Mouse (Mus musculus) left cerebral cortex, postnatal 10 days (tissue): ENCODE data around the gene Gm20715. TPM values are rescaled to one million over a fixed set of nuclear protein-coding genes. Genes with fewer than 3 reads are reported as not detected.
"Not testable (repeated sequence)": the region's sequence is repeated elsewhere in the genome, so short reads cannot be mapped to it uniquely, and the experiment has no call there.

Experiments
- DNase-seq, 2 experiments: peaks; one replicate each; pipeline ENCODE4 v3.0.0; 2021 to 2022; ENCODE audit warnings: low spot score in 2 of 2, mixed read lengths in 1 of 2; ENCODE audit errors: extremely low spot score in 1 of 2
- intact Hi-C: fragments of 180-260 bp; cut with DNase I; formaldehyde crosslinking; loops from one replicate; pipeline ENCODE4 v1.15.1; 2025
- total RNA-seq, 2 experiments: library from RNA; stranded (reverse); gene quantifications; 2 replicates each; pipeline ENCODE4 v1.2.3; 2021

The Gm20715 gene
- under 1 TPM; 0.28 to 0.34 TPM for total RNA-seq

DNA sequence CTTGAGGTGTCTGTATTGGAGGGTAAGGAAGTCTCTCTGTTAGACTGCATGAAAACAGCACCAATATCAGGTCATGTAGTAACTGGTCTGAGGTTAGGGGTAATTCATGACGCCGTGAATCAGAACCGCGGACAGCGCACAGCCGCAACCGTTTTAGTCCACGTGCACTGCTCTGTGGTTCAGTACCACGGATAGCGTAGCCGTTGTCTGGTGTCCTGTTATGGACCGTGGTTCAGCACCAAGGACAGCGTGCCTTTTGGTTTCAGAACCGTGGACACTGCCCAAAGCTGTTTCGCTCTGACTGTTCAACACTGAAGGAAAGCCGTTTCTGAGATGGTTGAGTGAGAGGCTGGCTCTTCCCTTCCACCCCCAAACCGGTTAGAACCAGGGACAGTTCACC is at the start of gene Gm20715:
Gene Gm20715, plus strand, starts transcription at position 235 of the 400 bp plus-strand sequence.
- DNase-seq = peak; percentile 72 to 93
- intact Hi-C loops = no loop called here

DNA sequence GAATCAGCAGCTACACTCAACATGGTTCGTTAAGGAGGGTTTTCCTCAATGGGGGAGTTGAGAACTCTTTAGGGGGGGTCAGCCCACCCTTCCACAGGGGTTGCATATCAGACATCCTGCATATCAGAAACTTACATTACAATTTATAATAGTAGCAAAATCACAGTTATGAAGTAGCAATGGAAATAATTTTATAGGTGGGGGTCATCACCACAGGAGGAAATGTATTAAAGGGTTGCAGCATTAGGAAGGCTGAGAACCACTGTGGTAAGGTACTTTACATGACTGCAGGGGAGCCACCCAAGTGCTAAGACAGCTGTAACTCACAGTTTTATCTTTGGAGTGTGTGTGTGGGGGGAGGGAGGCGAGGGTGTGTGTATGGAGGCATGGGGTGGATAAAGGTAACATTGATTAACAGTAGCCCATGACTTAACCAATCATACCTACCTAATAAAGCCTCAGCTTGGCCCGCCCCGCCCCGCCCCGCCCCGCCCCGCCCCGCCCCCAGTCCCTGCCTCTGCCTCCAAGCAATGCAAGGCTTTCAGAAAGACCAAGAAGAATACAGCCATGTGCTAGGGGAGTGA is 49.5 kb upstream of the Gm20715 start:
- DNase-seq = no peak
- intact Hi-C loops = loop anchor here (5.0 kb wide), 1 partner anchor 577 kb away; no protein-coding TSS in a partner anchor

GRCm38 (mm10) chr7:6361756-6362155 is 48.3 kb upstream of the Gm20715 start:
- DNase-seq = no peak
- intact Hi-C loops = loop anchor here (5.0 kb wide), 1 partner anchor 576 kb away; no protein-coding TSS in a partner anchor

GRCm38 (mm10) chr7:6362268-6363046 is 47.6 kb upstream of the Gm20715 start:
- intact Hi-C loops = loop anchor here (5.0 kb wide), 1 partner anchor 575 kb away; no protein-coding TSS in a partner anchor
- DNase-seq = peak; percentile 98 to 99

DNA sequence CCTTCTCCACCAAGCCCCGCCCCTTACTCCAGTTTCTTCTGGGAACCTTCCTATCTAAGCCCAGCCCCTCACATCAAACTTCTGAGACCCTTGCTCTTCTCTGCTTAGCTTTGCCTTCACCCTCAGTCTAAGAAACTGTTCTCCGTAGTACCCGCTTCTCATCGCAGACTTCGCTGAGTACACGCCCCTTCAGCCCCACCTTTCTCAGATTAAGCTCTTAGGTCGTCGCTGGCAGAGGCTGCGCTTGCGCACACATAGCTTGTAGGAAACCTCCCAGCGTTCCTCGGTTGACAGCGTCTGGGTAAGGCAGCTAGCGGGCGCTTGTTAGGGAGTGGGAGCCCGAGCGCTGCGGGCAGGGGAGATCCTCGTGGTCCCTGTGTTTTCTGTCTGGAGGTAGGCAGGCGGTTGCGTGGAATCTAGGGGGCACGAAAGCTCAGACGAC is 47.0 kb upstream of the Gm20715 start, which contains the start of gene Zfp78:
Gene Zfp78, plus strand, starts transcription at position 234 of the 442 bp plus-strand sequence.
- intact Hi-C loops = loop anchor here (5.0 kb wide), 1 partner anchor 574 kb away; no protein-coding TSS in a partner anchor
- DNase-seq = peak; percentile 80 to 90

DNA sequence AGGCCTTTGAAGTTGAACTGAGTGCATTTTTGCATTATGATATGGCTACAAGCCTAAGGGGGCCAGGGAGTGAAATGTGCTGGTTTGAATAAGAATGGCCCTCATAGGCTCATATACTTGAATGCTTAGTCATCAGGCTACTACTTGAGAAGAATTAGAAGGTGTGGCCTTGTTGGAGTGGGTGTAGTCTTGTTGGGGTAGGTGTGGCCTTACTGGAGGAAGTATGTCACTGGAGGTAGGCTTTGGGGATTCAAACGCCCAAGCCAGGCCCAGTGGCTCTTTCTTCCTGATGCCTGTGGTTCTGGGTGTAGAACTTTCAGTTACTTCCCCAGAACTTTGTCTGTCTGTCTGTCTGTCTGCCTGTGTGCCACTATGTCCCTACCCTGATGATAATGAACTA is 45.3 kb upstream of the Gm20715 start:
- intact Hi-C loops = loop anchor here (5.0 kb wide), 1 partner anchor 573 kb away; no protein-coding TSS in a partner anchor
- DNase-seq = no peak

GRCm38 (mm10) chr7:6367185-6367584 is 42.9 kb upstream of the Gm20715 start:
- DNase-seq = no peak
- intact Hi-C loops = no loop called here

- DNase-seq, intact Hi-C loops: not testable (repeated sequence)
Measured at GRCm38 (mm10) chr7:6368146-6368545, 41.9 kb upstream of the Gm20715 start.

GRCm38 (mm10) chr7:6369460-6369859 is 40.6 kb upstream of the Gm20715 start:
- intact Hi-C loops = no loop called here
- DNase-seq = no peak

DNA sequence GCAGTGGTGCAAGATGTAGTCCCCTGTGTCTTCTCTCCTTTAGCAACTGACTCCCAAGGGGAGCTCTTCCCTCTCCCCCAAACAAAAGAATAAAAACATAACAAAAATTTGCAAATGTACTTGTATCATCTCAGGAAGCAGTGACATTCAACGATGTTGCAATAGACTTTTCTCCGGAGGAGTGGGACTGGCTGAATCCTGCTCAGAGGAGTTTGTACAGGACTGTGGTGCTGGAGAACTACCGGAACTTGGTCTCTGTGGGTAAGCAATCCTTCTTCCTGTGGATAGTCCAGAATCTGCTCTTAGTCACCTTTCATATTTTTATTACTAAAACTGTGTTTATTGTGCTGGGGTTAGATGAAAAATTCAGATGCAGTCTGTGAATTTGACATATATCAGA is 37.1 kb upstream of the Gm20715 start:
- DNase-seq = no peak
- intact Hi-C loops = no loop called here

- intact Hi-C loops = no loop called here
- DNase-seq = peak in 1 of 2 experiments; percentile 24
Measured at GRCm38 (mm10) chr7:6378441-6378840, 31.6 kb upstream of the Gm20715 start.

GRCm38 (mm10) chr7:6381431-6381830 is 28.6 kb upstream of the Gm20715 start:
- DNase-seq = no peak
- intact Hi-C loops = no loop called here

- DNase-seq = peak; percentile 92 to 95
- intact Hi-C loops = no loop called here
Measured at GRCm38 (mm10) chr7:6383044-6383455, 27.0 kb upstream of the Gm20715 start, which contains the start of gene Zfp28. Gene Zfp28 (plus strand): TSS chr7:6383295.

DNA sequence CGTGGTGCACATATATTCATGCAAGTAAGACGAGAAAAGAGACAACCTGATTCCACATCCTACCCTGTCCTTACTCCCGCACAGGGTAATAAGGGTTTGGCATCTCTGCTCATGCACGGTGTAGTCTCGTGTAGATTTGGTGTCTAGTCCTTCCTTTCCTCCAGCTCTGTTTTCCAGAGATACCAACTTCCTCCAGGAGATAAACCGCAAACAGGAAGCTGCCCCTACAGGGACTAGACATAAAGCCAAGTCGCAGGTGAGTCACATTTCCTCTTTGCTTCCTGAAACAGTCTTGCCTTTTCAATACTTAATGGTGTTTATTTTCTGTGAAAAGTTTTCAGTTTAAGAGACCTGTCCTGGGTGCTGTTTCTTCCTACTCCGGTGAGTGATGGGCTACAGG is 26.1 kb upstream of the Gm20715 start:
- no peak for DNase-seq
- intact Hi-C loops = no loop called here

- peak; percentile 27 to 39 for DNase-seq
- intact Hi-C loops = no loop called here
Measured at GRCm38 (mm10) chr7:6386995-6387394, 23.1 kb upstream of the Gm20715 start.

DNA sequence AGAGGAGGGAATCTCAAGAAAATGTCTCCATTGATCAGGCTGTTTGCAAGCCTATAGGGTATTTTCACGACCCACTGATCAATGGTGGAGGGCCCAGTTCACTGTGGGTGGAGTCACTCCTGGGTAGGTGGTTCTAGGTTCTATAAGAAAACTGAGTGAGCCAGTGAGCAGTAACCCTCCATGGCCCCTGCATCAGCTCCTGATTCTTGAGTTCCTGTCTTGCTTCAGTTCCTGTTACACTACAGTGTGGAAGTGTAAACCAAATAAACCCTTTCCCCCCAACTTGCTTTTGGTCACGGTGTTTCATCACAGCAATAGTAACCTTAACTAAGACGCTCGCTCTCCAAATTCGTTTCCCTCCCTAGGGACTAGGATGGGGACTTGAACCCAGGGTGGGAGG is 21.1 kb upstream of the Gm20715 start:
- DNase-seq = no peak
- intact Hi-C loops = no loop called here

- no peak for DNase-seq
- intact Hi-C loops = no loop called here
Measured at GRCm38 (mm10) chr7:6389449-6389848, 20.6 kb upstream of the Gm20715 start.

DNA sequence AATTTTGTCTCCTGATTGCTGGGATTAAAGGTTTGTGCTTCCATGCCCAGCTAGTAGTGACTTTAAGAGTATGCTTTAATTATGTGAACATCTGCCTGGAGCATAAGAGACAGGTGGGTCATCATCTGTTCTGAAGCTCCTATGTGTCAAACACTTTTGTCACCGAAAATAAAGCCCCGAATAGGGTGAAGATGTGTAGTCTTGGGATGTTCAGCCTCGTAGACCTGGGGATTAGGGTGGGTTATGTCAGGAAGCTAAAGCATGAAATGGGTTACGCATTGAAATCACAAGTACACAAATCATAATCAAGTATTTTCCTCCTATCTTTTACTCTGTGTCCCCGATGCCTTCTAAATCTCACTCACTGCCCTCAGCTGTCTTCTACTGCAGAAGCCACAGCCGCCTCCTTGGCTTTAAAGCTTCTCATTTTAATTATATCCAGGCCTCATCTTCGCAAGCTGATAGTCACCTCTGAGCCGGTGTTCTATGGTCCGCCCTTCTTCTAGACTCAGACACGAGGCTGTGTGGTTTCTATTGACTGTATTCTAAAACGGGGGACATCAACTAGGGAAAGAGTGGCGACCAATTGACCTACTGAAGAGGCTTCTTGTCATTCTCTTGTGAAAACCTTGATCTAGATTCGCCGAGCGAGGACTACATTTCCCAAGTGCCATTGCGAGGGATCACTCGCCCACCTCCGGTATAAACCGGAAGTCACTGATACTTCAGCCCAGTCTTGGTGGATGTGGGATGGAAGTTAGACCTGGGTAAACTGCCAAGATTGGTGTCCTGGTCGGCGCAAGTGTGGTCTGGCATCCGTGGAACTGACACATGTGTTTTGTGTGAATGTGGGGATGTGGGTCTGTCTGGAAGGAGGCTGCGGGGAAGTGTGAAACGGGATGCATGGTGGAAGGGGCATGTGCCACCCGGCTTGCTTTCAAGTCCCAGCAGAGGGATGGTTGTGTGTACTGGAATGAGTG is 11.8 kb upstream of the Gm20715 start, which contains the start of gene Smim17:
Gene Smim17, plus strand, starts transcription at position 720 of the 980 bp plus-strand sequence.
- peak; percentile 64 to 75 for DNase-seq
- intact Hi-C loops = no loop called here
